Mouse (Mus musculus): Measurements from ENCODE around the gene Zbtb7b. TPM values are rescaled to one million over a fixed set of nuclear protein-coding genes. Genes with fewer than 3 reads are reported as not detected.
A peak's percentile ranks its signal among the peaks of the same experiment; 100 is the strongest.

The Zbtb7b gene
- 0.42 and 0.47 TPM in 2 replicates for polyA plus RNA-seq (2014; fragmentation: Nextera tagmentation; extraction: Ambion mirVana)

DNA sequence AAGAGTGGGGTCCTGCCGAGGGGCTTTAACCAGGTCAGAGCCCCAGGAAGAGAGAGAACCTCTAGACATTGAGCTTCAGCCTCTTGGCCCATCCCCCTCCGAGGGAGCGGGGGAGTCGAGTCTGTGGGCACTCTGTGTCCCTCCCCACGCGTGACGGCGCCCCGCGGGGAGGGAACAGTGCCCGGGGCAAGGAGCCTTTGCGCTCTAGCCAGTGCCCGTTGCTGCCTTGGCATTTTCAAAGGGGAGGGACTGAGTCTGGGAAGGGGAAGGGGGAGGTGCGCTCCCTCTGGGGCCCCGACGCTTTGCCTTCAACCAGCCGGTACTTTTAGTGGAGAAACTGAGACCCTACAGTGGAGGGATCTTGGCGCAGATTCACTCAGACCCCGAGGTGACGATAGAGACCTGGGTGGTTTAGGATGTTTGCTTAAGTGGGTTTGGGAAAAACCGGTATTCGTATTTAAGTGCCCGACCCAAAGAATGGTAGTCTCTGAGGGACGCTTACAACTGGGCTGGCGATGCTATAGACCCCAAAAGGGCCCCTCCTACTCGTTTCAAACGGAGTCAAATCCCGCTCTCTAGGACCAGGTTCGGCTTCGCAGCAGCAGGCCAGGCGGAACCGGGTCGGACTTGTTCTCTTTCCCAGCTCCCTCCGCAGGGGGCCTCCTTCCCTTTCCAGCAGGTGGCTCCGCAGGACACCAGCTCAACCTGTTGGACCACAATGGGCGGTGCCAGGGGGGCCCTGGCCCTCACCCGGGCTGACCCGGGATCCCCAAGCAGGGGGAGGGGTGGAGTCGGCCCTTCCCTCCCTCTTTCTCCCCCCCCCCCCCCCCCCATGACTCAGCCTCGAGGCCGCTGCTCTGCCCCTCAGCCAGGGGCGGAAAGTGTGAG is at the start of gene Zbtb7b:
TSS of gene Zbtb7b (minus strand) at position 771 of the 888 bp plus-strand sequence.
- Histone ChIP-seq H3K4me2 (ENCODE audit: low read length) (peak within 1 kb of the TSS; percentile 100), H3K27me3 (ENCODE audit: control insufficient read depth, insufficient read depth, low read length) (peaks cover 15% of the 10 kb centered on the region; the same call in 1 of the 2 replicates), H3K9me3 (ENCODE audit: control insufficient read depth, low read length) (no peaks in the 10 kb centered on the region), H3K36me3 (ENCODE audit: control insufficient read depth, insufficient read depth, low read length) (no peaks in the 10 kb centered on the region), H3K9ac (replicated peaks; ENCODE audit: low read length) (peak within 1 kb of the TSS; percentile 36), H3K4me1 (ENCODE audit: control insufficient read depth, insufficient read depth, low read length) (peaks cover 45% of the 10 kb centered on the region), H3K27ac (replicated peaks; ENCODE audit: low read depth, low read length) (no peak within 1 kb of the TSS; the same call in 1 of the 2 replicates), H3K4me3 (replicated peaks; ENCODE audit: low read depth, low read length) (peak within 1 kb of the TSS; percentile 38)
- DNase-seq: peak; percentile 72
- under 1% methylated on average over 41 of the region's 42 CpGs for WGBS
- peak; percentile 32 for ATAC-seq (ENCODE audit: low FRiP score, low TSS enrichment)

DNA sequence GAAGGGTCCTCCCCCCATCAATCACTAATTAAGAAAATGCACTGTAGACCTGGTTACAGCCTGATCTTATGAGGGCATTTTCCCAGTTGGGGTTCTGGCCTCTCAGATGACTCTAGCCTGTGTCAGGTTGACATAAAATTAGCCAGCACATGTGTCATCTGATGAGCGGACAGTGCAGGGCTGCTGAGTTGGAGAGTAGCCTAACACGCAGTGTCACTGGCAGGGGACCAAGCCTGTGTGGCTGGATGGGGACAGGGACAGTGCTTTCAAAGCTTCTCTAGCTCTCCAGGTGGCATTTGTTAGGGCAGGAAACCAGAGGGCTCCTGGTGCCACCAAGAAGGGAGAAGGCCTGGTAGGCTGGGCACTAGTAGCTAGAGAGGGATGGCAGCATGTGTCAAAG is 46.1 kb upstream of the Zbtb7b start:
- peaks cover 5% of the 10 kb centered on the region; the same call in 1 of the 2 replicates for H3K4me1 ChIP-seq (ENCODE audit: control insufficient read depth, insufficient read depth, low read length)
- H3K27ac ChIP-seq (replicated peaks; ENCODE audit: low read depth, low read length): no peak overlapping the region
- no peak overlapping the region for H3K4me2 ChIP-seq (ENCODE audit: low read length)
- 93% methylated on average over 2 of the region's 2 CpGs for WGBS
- DNase-seq: no peak
- no peaks in the 10 kb centered on the region for H3K27me3 ChIP-seq (ENCODE audit: control insufficient read depth, insufficient read depth, low read length)
- no peak overlapping the region for H3K4me3 ChIP-seq (replicated peaks; ENCODE audit: low read depth, low read length)
- H3K9ac ChIP-seq (replicated peaks; ENCODE audit: low read length): no peak overlapping the region
- no peaks in the 10 kb centered on the region for H3K9me3 ChIP-seq (ENCODE audit: control insufficient read depth, low read length)
- no peaks in the 10 kb centered on the region for H3K36me3 ChIP-seq (ENCODE audit: control insufficient read depth, insufficient read depth, low read length)
- ATAC-seq (ENCODE audit: low FRiP score, low TSS enrichment): no peak

DNA sequence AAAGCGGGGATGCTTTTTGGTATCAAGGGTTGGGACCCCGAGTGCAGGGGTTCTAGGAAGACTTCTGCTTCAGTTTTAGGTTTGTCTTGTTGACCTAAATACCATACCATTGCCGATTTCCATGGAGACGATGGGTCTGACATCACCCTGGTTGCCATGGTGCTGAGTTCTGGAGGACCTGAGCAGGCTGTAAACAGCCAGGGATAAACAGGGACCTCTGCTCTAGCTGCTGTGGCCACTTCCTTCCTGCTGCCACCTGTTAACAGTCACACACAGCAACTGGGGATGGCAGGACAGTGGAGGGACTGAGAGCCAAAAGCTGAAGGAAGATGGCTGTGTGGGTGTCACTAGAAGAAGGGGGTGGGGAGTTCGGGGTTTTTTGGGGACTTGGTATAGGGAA is 42.7 kb upstream of the Zbtb7b start:
- H3K9me3 ChIP-seq (ENCODE audit: control insufficient read depth, low read length): no peaks in the 10 kb centered on the region
- H3K27ac ChIP-seq (replicated peaks; ENCODE audit: low read depth, low read length): no peak overlapping the region
- peak overlapping the region; percentile 45 for H3K4me2 ChIP-seq (ENCODE audit: low read length)
- H3K4me3 ChIP-seq (replicated peaks; ENCODE audit: low read depth, low read length): 0 out of 2 replicates have a peak overlapping the region, but pooled peaks have one; percentile 20
- H3K9ac ChIP-seq (replicated peaks; ENCODE audit: low read length): no peak overlapping the region
- ATAC-seq (ENCODE audit: low FRiP score, low TSS enrichment) (no peak), DNase-seq (peak; percentile 20)
- H3K4me1 ChIP-seq (ENCODE audit: control insufficient read depth, insufficient read depth, low read length): peaks cover 5% of the 10 kb centered on the region; the same call in 1 of the 2 replicates
- peaks cover 29% of the 10 kb centered on the region for H3K36me3 ChIP-seq (ENCODE audit: control insufficient read depth, insufficient read depth, low read length)
- H3K27me3 ChIP-seq (ENCODE audit: control insufficient read depth, insufficient read depth, low read length): no peaks in the 10 kb centered on the region
- 19% methylated on average over 5 of the region's 5 CpGs for WGBS

DNA sequence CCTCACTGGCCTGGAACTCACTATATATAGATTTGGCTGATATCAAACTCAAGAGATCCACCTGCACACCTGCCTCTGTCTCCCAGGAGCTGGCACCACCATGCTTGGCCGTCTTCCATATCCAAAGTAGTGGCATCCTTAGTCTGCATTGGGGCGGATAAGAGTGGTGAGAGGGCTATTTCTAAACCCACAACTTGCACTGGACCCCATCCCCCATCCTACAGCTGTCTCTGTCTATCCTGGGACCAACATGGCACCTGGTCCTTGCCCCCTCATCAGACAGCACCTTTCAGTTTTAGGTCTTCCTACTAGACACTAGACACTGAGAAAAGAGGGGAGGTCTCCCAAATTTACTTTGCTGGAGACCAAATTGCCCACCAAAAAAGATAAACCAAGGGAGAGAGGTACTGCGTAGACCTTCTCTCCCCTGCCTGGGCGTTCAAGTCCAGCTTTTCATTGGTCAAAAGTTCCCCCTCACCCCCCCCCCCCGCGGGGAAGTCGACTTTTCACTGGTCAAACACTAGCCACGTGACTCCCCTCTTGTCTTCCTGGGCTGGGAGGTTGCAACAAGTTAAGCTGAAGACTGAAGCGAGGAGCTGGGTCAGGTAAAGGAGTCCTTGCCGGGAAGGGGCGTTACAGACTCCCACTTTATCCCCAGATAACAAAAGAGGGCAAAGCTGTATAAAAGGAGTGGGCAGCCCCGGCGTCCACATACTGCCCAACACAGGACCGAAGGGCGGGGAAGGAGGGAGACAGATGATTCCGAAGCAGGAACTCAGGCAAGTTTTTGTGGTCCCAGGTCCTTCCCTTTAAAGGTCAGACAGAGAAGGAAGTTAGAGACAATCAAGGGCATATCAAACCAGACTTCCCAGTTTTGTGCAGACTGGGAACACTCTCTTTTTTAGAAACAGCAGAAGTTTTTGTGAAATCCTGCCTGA is 41.9 kb upstream of the Zbtb7b start, which contains the start of gene Pbxip1:
TSS of gene Pbxip1 (plus strand) at position 531 of the 938 bp plus-strand sequence.
- H3K9me3 ChIP-seq (ENCODE audit: control insufficient read depth, low read length): no peaks in the 10 kb centered on the region
- H3K4me3 ChIP-seq (replicated peaks; ENCODE audit: low read depth, low read length): peak within 1 kb of the TSS; percentile 20
- peaks cover 32% of the 10 kb centered on the region for H3K36me3 ChIP-seq (ENCODE audit: control insufficient read depth, insufficient read depth, low read length)
- WGBS: 4% methylated on average over 16 of the region's 16 CpGs
- H3K4me1 ChIP-seq (ENCODE audit: control insufficient read depth, insufficient read depth, low read length): peaks cover 8% of the 10 kb centered on the region
- no peak within 1 kb of the TSS for H3K9ac ChIP-seq (replicated peaks; ENCODE audit: low read length)
- no peak within 1 kb of the TSS for H3K27ac ChIP-seq (replicated peaks; ENCODE audit: low read depth, low read length)
- H3K4me2 ChIP-seq (ENCODE audit: low read length): peak within 1 kb of the TSS; percentile 45
- peak; percentile 68 for DNase-seq
- H3K27me3 ChIP-seq (ENCODE audit: control insufficient read depth, insufficient read depth, low read length): no peaks in the 10 kb centered on the region
- ATAC-seq (ENCODE audit: low FRiP score, low TSS enrichment): peak; percentile 48; the same call in 1 of the 2 replicates

DNA sequence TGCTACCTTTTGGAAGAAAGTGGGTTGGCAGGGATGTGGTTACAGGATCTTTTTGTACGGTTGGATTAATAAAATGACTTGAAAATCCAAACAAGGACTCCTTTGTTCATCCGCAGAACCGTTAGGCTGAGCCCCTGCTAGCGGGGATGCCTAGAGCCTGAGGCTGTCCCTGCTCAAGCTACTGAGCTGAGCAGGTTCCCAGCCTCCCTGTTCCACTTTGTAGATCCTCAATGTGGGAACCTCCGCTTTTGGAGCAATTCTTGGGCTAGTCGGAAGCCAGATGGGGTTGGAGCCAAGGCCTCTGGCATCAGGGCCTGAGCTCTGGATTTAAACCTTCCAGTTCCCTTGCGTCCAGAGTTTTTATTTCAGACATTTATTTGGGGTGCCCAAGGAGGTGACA is 40.5 kb upstream of the Zbtb7b start:
- H3K27ac ChIP-seq (replicated peaks; ENCODE audit: low read depth, low read length): no peak overlapping the region
- no peaks in the 10 kb centered on the region for H3K27me3 ChIP-seq (ENCODE audit: control insufficient read depth, insufficient read depth, low read length)
- no peak overlapping the region for H3K4me2 ChIP-seq (ENCODE audit: low read length)
- H3K4me3 ChIP-seq (replicated peaks; ENCODE audit: low read depth, low read length): no peak overlapping the region
- ATAC-seq (ENCODE audit: low FRiP score, low TSS enrichment) (no peak), DNase-seq (no peak)
- no peaks in the 10 kb centered on the region for H3K9me3 ChIP-seq (ENCODE audit: control insufficient read depth, low read length)
- H3K9ac ChIP-seq (replicated peaks; ENCODE audit: low read length): no peak overlapping the region
- H3K4me1 ChIP-seq (ENCODE audit: control insufficient read depth, insufficient read depth, low read length): peaks cover 14% of the 10 kb centered on the region
- peaks cover 32% of the 10 kb centered on the region for H3K36me3 ChIP-seq (ENCODE audit: control insufficient read depth, insufficient read depth, low read length)
- WGBS: 66% methylated on average over 7 of the region's 7 CpGs

DNA sequence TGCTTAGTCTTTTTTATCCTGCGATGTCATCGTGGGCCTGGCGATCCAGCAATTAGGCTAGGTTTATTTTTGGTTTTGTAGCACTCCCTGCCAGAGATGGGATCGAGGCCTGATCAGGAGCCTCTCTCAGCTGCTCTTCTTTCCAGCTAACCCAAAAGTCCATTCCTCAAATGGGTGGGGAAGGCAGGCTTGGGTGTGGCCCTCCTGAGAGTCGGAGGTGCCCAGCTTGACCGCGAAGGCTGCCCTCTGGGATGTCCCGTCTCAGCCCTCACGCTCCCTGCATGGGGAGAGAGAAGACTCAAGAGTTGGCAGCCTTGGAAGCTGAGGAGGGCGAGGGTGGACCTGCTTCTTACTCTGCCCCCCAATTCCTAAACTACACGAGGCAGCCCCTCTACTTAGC is 40.0 kb upstream of the Zbtb7b start:
- WGBS: 88% methylated on average over 11 of the region's 11 CpGs
- no peak overlapping the region for H3K4me2 ChIP-seq (ENCODE audit: low read length)
- H3K36me3 ChIP-seq (ENCODE audit: control insufficient read depth, insufficient read depth, low read length): peaks cover 32% of the 10 kb centered on the region
- no peak for ATAC-seq (ENCODE audit: low FRiP score, low TSS enrichment)
- no peak overlapping the region for H3K9ac ChIP-seq (replicated peaks; ENCODE audit: low read length)
- no peak for DNase-seq
- H3K27me3 ChIP-seq (ENCODE audit: control insufficient read depth, insufficient read depth, low read length): no peaks in the 10 kb centered on the region
- no peak overlapping the region for H3K27ac ChIP-seq (replicated peaks; ENCODE audit: low read depth, low read length)
- no peak overlapping the region for H3K4me3 ChIP-seq (replicated peaks; ENCODE audit: low read depth, low read length)
- H3K4me1 ChIP-seq (ENCODE audit: control insufficient read depth, insufficient read depth, low read length): peaks cover 14% of the 10 kb centered on the region
- H3K9me3 ChIP-seq (ENCODE audit: control insufficient read depth, low read length): no peaks in the 10 kb centered on the region

DNA sequence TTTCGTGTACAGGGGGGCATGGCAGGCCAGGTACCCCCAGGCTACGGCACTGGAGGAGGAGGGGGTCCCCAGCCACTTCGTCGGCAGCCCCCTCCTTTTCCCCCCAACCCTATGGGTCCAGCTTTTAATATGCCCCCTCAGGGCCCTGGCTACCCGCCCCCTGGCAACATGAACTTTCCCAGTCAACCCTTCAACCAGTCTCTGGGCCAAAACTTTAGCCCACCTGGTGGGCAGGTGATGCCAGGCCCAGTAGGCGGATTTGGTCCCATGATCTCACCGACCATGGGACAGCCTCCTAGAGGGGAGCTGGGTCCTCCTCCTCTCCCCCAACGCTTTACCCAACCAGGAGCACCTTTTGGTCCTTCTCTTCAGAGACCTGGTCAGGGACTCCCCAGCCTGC is 38.0 kb upstream of the Zbtb7b start:
- H3K4me1 ChIP-seq (ENCODE audit: control insufficient read depth, insufficient read depth, low read length): peaks cover 14% of the 10 kb centered on the region
- ATAC-seq (ENCODE audit: low FRiP score, low TSS enrichment): no peak
- no peak overlapping the region for H3K4me3 ChIP-seq (replicated peaks; ENCODE audit: low read depth, low read length)
- DNase-seq: no peak
- 94% methylated on average over 8 of the region's 8 CpGs for WGBS
- no peaks in the 10 kb centered on the region for H3K9me3 ChIP-seq (ENCODE audit: control insufficient read depth, low read length)
- no peak overlapping the region for H3K27ac ChIP-seq (replicated peaks; ENCODE audit: low read depth, low read length)
- no peaks in the 10 kb centered on the region for H3K27me3 ChIP-seq (ENCODE audit: control insufficient read depth, insufficient read depth, low read length)
- peaks cover 32% of the 10 kb centered on the region for H3K36me3 ChIP-seq (ENCODE audit: control insufficient read depth, insufficient read depth, low read length)
- H3K9ac ChIP-seq (replicated peaks; ENCODE audit: low read length): no peak overlapping the region
- H3K4me2 ChIP-seq (ENCODE audit: low read length): no peak overlapping the region

Data from midbrain, embryonic 14.5 days (tissue).